Mouse (Mus musculus): ENCODE results near the gene Mllt11.

DNA sequence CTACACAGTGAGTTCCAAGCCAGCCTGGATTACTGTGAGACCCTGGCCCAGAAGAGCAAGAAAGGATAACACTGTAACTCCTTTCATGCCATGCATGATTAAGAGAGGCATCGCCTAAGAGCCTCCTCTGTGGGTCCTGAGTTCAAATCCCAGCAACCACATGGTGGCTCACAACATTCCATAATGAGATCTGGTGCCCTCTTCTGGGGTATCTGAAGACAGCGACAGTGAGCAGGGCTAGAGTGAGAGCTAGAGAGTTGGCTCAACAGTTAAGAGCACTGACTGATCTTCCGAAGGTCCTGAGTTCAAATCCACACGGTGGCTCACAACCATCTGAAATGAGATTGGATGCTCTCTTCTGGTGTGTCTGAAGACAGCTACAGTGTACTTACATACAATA, 42.5 kb upstream of the Mllt11 start:
- TF ChIP-seq CTCF (IDR thresholded peaks at IDR 0.05; ENCODE audit: insufficient read depth, low read length) (no peak), POLR2A (IDR thresholded peaks at IDR 0.05; ENCODE audit: borderline replicate concordance, extremely low read depth, low read depth, low read length) (no peak)

Data from lung, adult 2 months (tissue).